Mouse (Mus musculus) cerebellum, postnatal 36 days (tissue): ENCODE data around the gene Ptms.
A peak's percentile ranks its signal among the peaks of the same experiment; 100 is the strongest.

Experiments
- DNase-seq, 2 experiments: peaks; one replicate each; pipeline ENCODE4 v3.0.0; 2021 to 2022; ENCODE audit warnings: mixed read lengths in 2 of 2

Ptms gene

GRCm38 (mm10) chr6:124919695-124920317 lies at the start of gene Ptms:
Gene Ptms (minus strand): TSS chr6:124920103.
- peak; percentile 97 to 98 for DNase-seq

- DNase-seq, result peak; percentile 61 to 69
Measured at GRCm38 (mm10) chr6:124967766-124968165, 47.9 kb upstream of the Ptms start.

DNA sequence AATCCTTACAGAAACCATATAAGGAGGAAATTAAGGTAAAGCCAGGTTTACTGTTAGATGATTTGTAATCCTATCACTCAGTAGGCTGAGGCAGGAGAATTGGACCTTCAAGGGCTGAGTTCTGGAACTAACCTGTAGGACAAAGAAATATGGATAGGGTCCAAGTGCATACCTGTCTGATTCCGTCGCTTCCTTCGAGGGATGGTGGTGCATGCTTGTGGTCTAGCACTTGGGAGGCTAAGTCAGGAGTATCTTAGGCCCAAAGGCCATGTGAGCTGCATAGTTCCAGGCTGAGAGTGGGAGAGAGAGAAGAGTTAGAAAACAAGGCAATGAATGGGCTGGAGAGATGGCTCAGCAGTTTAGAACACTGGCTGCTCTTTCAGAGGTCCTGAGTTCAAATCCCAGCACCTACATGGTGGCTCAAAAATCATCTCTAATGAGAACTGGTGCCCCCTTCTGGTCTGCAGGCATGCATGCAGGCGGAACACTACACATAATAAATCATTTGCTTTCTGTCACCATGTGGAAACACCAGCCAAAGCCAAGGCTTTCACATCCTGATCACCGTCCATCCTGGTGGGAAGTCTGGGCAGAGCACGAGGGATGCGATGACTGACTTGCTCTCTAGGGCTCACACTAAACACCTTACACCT lies 46.7 kb upstream of the Ptms start:
- no peak for DNase-seq

DNA sequence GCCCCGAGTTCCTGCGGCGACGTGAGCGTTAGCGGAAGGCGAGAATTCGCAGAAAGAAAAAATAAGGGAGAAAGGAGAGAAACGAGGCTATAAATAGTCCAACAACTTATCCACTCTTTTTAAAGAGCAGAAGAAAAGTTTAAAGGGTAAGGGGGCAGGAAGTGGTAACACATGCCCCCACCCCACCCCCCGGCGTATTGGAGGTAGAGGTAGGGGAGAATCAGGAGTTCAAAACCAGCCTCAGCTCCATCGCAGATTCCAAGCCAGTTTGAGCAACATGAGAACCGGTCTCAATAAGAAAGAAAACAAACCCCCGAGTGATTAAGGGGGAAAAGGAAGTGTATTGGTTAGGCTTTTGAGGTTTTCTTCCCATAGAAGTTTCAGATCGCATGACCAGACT lies 45.8 kb upstream of the Ptms start:
- no peak for DNase-seq

DNA sequence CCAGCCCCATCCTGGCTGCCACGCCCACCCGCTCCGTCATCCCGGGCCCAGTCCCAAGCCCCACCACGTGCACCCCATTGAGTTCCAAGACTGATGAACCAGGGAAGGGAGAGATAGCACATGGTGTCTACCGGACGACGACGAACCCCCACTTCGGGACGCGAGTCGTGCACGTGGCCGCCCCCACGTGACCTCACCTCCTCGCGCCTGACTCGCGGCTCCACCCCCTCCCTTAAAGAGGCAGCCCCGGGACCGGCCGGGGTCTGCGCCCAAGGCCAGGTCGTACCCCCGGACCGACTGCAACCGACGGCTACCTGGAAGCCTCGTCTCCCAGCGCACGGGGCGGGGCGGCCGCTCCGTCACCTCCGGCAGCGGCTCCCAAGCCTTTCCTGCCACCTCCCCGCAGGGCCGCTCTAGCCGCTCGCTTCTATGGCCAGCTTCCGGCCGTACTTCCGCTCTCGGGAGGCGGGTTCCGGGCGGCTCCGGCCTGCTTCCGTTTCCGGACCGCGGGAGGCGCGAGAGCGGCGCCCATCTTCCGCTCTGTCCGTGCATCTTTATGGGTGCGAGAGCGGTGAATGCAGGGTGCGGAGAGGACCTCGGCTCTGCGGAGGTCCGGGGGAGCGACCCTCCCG lies 45.3 kb upstream of the Ptms start, which contains the start of gene Cops7a:
Gene Cops7a (minus strand): TSS at position 451 of the 632 bp plus-strand sequence.
- peak; percentile 94 to 97 for DNase-seq

DNA sequence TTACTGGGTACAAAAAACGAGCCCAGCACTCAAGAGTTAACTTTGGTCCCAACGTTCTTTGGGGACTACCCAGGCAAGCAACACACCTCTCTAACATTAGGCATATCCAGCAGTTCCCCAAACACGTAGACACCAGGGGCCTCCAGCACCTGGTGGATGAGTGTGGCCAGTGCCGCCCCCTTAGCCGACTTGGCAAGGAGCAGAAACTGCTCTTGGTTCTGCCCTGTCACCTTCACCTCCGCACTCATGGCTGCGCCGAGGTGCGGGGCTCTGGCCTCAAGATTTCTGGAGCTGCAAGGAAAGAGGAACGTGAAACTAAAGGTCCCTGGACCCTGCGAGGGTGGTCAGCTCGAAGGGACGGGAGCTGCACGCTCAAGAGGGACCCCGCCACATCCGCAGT lies 44.7 kb upstream of the Ptms start:
- peak in 1 of 2 experiments; percentile 14 for DNase-seq

- no peak for DNase-seq
Measured at GRCm38 (mm10) chr6:124961021-124961420, 41.1 kb upstream of the Ptms start.

DNA sequence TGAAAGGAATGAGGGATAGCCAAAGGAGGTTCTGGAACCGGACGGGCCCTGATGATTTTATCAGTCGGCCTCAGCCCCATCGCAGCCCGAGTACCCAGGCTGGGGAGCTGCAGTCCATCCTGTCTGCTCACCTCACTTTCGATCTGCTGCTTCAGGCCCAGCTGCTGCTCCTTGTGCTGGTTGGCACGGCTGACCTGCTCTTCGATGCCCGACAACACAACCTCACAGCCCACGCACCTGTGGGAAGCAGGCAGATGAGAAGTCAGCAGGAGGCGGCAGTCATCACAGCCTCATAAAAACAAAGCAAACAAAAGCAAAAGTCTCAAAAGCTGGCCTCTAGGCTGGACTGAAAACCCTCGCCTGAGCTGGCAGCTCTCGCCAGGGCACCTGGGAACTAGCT lies 40.1 kb upstream of the Ptms start:
- no peak for DNase-seq

DNA sequence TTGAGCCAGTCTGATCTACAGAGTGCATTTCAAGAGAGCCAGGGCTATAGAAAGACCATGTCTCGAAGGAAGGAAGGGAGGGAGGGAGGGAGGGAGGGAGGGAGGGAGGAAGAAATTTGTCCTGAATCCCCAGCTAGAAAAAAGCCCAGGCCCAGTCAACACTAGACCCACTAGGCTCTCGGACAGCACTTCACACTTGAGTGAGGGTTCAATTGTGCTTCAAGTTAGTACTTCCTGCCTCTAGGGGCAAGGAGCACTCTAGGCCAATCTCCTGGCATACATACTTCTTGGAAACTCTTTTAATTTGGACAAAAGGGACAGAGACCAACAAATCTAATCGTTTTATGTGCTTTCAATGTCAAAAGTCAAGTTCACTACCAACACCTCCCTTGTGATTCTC lies 38.2 kb upstream of the Ptms start:
- no peak for DNase-seq

DNA sequence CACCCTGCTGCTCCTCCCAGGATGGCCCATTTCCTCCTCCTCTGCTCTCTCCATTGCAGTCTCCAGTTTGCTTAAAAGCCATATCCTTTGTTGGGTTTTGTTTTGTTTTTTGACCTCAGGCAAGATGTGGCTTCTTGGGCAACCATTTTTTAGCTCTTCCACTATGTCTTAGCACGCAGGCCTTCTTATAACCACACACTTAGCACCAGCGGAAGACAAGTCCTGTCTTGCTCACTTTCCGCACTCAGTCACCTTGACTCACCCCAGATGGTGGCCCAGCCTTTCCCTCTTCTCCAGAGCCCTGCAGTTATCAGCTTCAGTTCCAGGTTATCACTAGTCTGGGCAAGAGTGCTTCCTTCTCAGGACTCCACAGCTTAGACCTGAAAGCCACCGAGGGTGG lies 35.3 kb upstream of the Ptms start:
- DNase-seq, result no peak

DNA sequence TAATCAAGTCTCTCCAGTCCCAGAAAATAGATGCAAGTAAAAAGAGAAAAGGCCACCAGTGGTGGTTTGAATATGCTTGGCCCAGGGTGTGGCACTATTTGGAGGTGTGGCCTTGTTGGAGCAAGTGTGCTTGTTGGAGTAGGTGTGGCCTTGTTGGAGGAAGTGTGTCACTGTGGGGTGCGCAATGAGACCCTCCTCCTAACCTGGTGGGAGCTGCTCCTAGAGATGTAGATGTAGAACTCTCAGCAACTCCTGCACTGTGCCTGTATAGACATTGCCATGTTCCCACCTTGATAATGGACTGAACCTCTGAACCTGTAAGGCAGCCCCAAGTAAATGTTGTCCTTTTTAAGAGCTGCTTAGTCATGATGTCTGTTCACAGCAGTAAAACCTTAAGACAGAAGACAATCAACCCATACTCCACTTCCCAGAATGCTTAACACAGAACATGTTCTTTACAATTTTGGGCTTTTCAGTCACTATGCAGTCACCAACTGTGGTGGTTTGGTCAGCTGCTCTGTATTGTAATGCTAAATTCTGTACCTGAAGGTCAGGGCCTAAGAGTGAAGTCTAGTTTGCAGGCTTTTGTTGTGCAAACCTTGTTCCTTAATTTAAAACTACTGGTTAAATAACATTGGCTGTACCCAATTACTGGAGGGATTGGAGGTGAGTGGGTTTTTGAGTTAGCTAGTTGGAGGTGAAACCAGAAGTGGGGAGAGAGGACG lies 34.2 kb upstream of the Ptms start:
- DNase-seq, result no peak

DNA sequence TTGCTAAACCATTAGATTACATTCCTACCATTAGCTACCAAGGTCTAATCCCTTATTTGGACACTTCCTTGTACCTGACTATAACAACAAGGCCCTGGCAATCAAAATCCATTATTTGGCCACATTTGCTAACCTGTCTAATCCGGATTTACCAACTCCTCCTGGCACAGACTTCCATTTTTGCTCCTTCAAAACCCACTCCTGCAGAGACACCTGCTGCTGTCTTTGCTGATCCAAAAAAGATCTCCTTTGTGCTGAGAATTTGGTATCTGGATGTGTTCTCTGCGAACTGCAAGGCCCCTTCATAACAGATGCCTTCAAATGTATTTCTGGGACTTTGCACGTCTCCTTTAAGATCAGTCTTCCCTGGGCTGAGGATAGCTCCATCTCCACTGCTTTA lies 23.6 kb upstream of the Ptms start:
- DNase-seq, result peak in 1 of 2 experiments; percentile 59

DNA sequence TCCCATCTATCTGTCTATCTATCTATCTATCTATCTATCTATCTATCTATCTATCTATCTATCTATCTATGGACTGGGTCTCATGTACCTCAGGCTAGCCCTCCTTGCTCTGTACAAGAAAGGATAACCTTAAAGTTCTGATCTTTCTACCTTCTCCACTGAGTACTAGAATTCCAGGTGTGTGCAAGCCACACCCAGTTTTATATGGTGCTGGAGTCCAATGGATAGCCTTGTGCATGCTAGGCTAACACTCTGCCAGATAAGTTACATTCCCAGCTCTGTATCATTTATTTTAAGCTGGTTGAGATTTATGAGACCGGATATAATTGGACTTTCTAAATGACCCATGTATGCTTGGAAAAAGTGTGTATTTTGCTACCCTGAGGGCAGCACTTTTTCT lies 21.8 kb upstream of the Ptms start:
- no peak for DNase-seq

DNA sequence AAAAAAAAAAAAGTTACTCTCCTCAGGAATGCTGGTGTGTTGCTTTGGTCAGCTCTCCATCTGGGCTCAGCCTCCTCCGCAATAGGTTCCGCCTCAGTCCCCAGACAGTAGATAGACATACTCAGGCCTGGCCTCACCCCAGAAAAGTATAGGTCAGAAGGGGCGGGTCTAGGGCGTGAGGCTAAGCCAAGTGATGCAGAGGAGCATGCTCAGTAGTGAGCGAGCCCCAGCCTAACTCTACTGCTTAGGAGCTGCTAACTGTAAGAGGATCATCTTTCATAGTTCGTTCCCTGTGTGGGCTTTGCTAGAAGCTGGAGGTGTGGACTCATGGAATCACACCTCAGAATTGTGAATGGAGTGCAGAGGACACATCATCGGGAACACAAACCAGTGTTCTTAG lies 18.7 kb upstream of the Ptms start:
- no peak for DNase-seq

- no peak for DNase-seq
Measured at GRCm38 (mm10) chr6:124937493-124937892, 17.6 kb upstream of the Ptms start.

GRCm38 (mm10) chr6:124936681-124937080 lies 16.8 kb upstream of the Ptms start:
- peak; percentile 23 to 41 for DNase-seq

GRCm38 (mm10) chr6:124934670-124935069 lies 14.8 kb upstream of the Ptms start:
- no peak for DNase-seq

GRCm38 (mm10) chr6:124933127-124933526 lies 13.2 kb upstream of the Ptms start:
- no peak for DNase-seq

- no peak for DNase-seq
Measured at GRCm38 (mm10) chr6:124932314-124932695, 12.4 kb upstream of the Ptms start.

DNA sequence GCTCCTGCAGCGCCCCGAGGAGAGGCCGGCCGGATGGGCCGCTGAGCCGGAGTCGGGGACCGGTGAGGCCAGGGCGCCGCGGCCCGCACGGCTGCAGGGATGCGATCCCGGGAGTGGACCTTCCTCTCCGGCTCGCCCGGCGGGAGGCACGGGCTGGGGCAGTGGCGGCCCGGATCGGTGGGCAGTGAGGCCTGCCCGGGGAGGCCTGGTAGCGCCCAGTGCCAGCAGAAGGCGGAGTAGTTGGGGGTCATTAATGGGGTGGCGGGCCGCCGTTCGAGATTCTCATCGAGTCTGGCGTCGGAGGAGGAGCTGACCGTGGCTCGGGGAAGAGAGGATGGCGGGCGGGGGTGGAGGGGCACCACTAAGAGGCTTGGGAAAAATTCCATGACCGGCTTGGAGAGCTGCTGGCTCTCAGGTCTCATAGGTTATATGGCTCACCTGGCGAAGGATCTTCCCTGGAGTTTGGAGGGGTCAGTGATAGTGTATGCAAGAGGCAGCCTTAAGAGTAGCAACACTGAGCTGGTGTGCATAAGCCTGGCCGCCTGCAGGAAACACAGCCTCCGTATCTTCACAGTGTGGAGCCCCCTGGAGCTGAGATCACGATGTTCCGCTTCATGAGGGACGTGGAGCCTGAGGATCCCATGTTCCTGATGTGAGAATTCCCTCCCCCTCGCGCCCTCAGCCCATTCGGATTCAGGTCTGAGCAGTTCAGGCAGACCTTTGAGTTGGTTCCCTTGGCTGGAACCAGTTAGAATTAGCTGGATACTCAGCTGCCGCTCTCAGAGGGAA lies 11.8 kb upstream of the Ptms start:
- no peak for DNase-seq

GRCm38 (mm10) chr6:124930754-124931524 lies 11.0 kb upstream of the Ptms start, which contains the start of gene Mlf2:
Gene Mlf2 (plus strand): TSS chr6:124931386.
- peak; percentile 100 for DNase-seq

DNA sequence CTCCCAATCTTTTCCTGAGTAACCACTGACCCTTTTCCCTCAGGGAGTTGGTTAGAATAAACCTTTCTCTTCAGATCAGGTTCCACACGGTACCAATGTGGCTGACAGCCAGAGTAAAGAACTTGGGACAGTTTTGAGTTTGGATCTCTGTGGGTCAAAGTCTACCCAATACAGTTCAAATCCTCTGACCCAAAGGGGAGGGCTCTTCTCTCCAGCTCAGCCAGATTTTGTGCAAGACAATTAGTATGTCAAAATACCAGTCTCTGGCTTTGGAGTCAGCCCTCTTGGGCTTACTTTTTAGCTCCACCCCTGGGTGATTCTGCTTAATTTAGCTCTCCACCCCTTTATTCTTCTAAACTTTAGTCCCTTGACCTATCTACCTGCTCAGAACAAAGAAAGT lies 10.3 kb upstream of the Ptms start:
- DNase-seq, result no peak
